Mouse (Mus musculus) right cerebral cortex, postnatal 36 days (tissue): ENCODE data around the gene Fat3.

Source experiments
- DNase-seq, 2 experiments: peaks; one replicate each; pipeline ENCODE4 v3.0.0; 2022; ENCODE audit warnings: low spot score in 2 of 2, mixed read lengths in 1 of 2

The Fat3 gene

GRCm38 (mm10) chr9:16437805-16438204 lies 63.3 kb downstream of the Fat3 start:
- no peak for DNase-seq

- no peak for DNase-seq
Measured at GRCm38 (mm10) chr9:16428589-16428988, 72.5 kb downstream of the Fat3 start.

GRCm38 (mm10) chr9:16422707-16423106 lies 78.4 kb downstream of the Fat3 start:
- peak in 1 of 2 experiments; percentile 2 for DNase-seq

- DNase-seq, result no peak
Measured at GRCm38 (mm10) chr9:16402815-16403214, 98.3 kb downstream of the Fat3 start.

GRCm38 (mm10) chr9:16398734-16399686 lies 102.1 kb downstream of the Fat3 start:
- DNase-seq, result no peak

- no peak for DNase-seq
Measured at GRCm38 (mm10) chr9:16389141-16389540, 111.9 kb downstream of the Fat3 start.

GRCm38 (mm10) chr9:16387527-16387926 lies 113.6 kb downstream of the Fat3 start:
- DNase-seq, result no peak

GRCm38 (mm10) chr9:16363713-16364112 lies 137.4 kb downstream of the Fat3 start:
- no peak for DNase-seq

- DNase-seq, result no peak
Measured at GRCm38 (mm10) chr9:16361811-16362210, 139.3 kb downstream of the Fat3 start.

GRCm38 (mm10) chr9:16356636-16357035 lies 144.4 kb downstream of the Fat3 start:
- DNase-seq, result no peak

- DNase-seq, result no peak
Measured at GRCm38 (mm10) chr9:16354906-16355305, 146.2 kb downstream of the Fat3 start.

GRCm38 (mm10) chr9:16353049-16353724 lies 147.9 kb downstream of the Fat3 start:
- no peak for DNase-seq

- DNase-seq, result no peak
Measured at GRCm38 (mm10) chr9:16352486-16353048, 148.5 kb downstream of the Fat3 start.

GRCm38 (mm10) chr9:16344902-16345855 lies 155.9 kb downstream of the Fat3 start:
- peak; percentile 34 to 42 for DNase-seq

- DNase-seq, result no peak
Measured at GRCm38 (mm10) chr9:16343191-16343590, 157.9 kb downstream of the Fat3 start.

GRCm38 (mm10) chr9:16342577-16342976 lies 158.5 kb downstream of the Fat3 start:
- DNase-seq, result no peak

GRCm38 (mm10) chr9:16330290-16330984 lies 170.6 kb downstream of the Fat3 start:
- no peak for DNase-seq

- DNase-seq, result no peak
Measured at GRCm38 (mm10) chr9:16318957-16319356, 182.1 kb downstream of the Fat3 start.

- no peak for DNase-seq
Measured at GRCm38 (mm10) chr9:16312599-16313197, 188.4 kb downstream of the Fat3 start.
